Mouse (Mus musculus) spleen, embryonic (tissue): ENCODE results near the gene Lrrc28.

Source experiments
- CTCF ChIA-PET: fragments of 350-600 bp; sonication (Branson Sonifier 250); formaldehyde crosslinking; loops from one replicate; lab custom pipeline; 2022; lab: Charles Lee

Gene Lrrc28

GRCm38 (mm10) chr7:67499516-67499915 lies 145.6 kb downstream of the Lrrc28 start:
- CTCF ChIA-PET = no interaction called here

GRCm38 (mm10) chr7:67493795-67494687 lies 151.0 kb downstream of the Lrrc28 start:
- CTCF ChIA-PET = no interaction called here

GRCm38 (mm10) chr7:67487889-67488411 lies 157.1 kb downstream of the Lrrc28 start:
- CTCF ChIA-PET = no interaction called here

- CTCF ChIA-PET = no interaction called here
Observed at GRCm38 (mm10) chr7:67486925-67487760, 157.9 kb downstream of the Lrrc28 start.

- CTCF ChIA-PET = no interaction called here
Observed at GRCm38 (mm10) chr7:67486417-67486816, 158.7 kb downstream of the Lrrc28 start.

GRCm38 (mm10) chr7:67483698-67484097 lies 161.4 kb downstream of the Lrrc28 start:
- CTCF ChIA-PET = no interaction called here

- CTCF ChIA-PET = interaction anchor here (0.6 kb wide), 1 partner anchor 389 kb away, joined by 4 read pairs; no protein-coding TSS in a partner anchor
Observed at GRCm38 (mm10) chr7:67479576-67480413, 165.3 kb downstream of the Lrrc28 start.

GRCm38 (mm10) chr7:67479168-67479567 lies 165.9 kb downstream of the Lrrc28 start:
- CTCF ChIA-PET = no interaction called here

- CTCF ChIA-PET = interaction anchor here (1.0 kb wide), 1 partner anchor 27 kb away, joined by 3 read pairs; no protein-coding TSS in a partner anchor
Observed at GRCm38 (mm10) chr7:67477996-67478395, 167.1 kb downstream of the Lrrc28 start.

- CTCF ChIA-PET = no interaction called here
Observed at GRCm38 (mm10) chr7:67471295-67471694, 173.8 kb downstream of the Lrrc28 start.

- CTCF ChIA-PET = no interaction called here
Observed at GRCm38 (mm10) chr7:67468802-67469408, 176.2 kb downstream of the Lrrc28 start.

GRCm38 (mm10) chr7:67468180-67468579 lies 176.9 kb downstream of the Lrrc28 start:
- CTCF ChIA-PET = no interaction called here

GRCm38 (mm10) chr7:67466322-67466721 lies 178.7 kb downstream of the Lrrc28 start:
- CTCF ChIA-PET = no interaction called here

- CTCF ChIA-PET = no interaction called here
Observed at GRCm38 (mm10) chr7:67464633-67465032, 180.4 kb downstream of the Lrrc28 start.

GRCm38 (mm10) chr7:67463565-67463964 lies 181.5 kb downstream of the Lrrc28 start:
- CTCF ChIA-PET = no interaction called here
